Mouse (Mus musculus) cortical plate, adult 2 months (tissue): Measurements from ENCODE around the gene Phldb2. TPM values are rescaled to one million over a fixed set of nuclear protein-coding genes. Genes with fewer than 3 reads are reported as not detected.

Experiments used
- H3K27ac ChIP-seq: fragments of 200-500 bp; 2 replicates; pipeline ENCODE4 v1.5.1; 2012; ENCODE audit warnings: low read length, control low read depth, inconsistent platforms; ENCODE audit not compliant: insufficient read depth
- H3K4me1 ChIP-seq: fragments of 200-500 bp; 2 replicates; pipeline ENCODE4 v1.6.1; 2011; ENCODE audit warnings: low read length; ENCODE audit not compliant: control insufficient read depth, insufficient read depth
- H3K4me3 ChIP-seq: fragments of 200-500 bp; 2 replicates; pipeline ENCODE4 v1.5.1; 2011; ENCODE audit warnings: mild to moderate bottlenecking, low read length, control low read depth; ENCODE audit not compliant: insufficient read depth
- CTCF ChIP-seq: fragments of 200-500 bp; IDR thresholded peaks from 2 replicates; pipeline ENCODE4 v1.5.1; 2011; ENCODE audit warnings: mild to moderate bottlenecking, control low read depth, low read length; ENCODE audit not compliant: insufficient read depth; ENCODE audit errors: extremely low read depth
- POLR2A ChIP-seq: fragments of 200-500 bp; IDR thresholded peaks from 2 replicates; pipeline ENCODE4 v1.6.1; 2011; ENCODE audit warnings: mild to moderate bottlenecking, low read length, control low read depth; ENCODE audit not compliant: insufficient read depth; ENCODE audit errors: extremely low read depth
- polyA plus RNA-seq: library from polyadenylated mRNA; depleted of rRNA; stranded (reverse); fragments of >200 nt; gene quantifications from 2 replicates; pipeline ENCODE4 v1.2.3, GENCODE M21; 2012

Phldb2 gene
- polyA plus RNA-seq, 1 experiment, result 5.4 TPM

DNA sequence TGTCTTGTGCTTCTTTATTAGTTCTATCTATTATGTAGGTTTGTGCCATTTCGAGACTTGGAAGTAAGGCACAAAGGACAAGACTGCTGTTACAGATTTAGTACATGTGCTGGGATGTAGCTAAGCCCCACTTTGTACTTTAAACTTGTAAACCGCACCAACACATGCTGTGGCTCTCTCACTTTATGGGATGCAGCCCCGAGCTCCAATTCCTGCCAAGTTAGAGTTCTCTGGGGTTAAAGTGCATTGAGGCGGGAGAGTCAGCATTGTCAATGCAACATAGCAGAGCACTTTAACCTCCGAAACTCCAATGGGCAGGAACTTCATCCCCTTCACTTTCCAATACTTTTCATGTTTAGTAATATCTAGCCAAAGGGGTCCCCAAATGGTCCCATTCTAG lies 224.2 kb downstream of the Phldb2 start:
- TF ChIP-seq POLR2A, result no peak
- TF ChIP-seq CTCF, result no peak
- H3K4me3 ChIP-seq, result no peak overlapping the region
- H3K4me1 ChIP-seq, result no peaks in the 10 kb centered on the region
- peak overlapping the region; percentile 38; the same call in 1 of the 2 replicates for H3K27ac ChIP-seq

DNA sequence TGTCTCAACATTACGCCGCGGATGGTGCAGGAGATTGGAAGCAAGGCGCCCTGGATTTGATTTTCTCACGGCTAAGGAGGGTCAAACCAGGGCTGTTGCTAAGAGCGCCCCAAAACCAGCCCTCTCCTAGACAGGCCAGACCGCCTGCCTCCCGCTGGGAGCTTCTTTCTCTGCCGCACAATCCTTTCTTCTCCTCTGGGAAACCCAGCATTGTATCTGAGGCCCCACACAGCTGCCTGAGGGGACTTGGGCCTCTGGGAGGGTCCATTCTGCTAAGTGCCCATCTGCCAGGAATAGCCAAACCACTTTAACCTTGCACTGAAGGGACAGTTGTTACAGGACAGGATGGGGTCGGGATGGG lies 228.7 kb downstream of the Phldb2 start:
- Histone ChIP-seq H3K4me1 (peaks cover 17% of the 10 kb centered on the region), H3K4me3 (peak overlapping the region; percentile 87), H3K27ac (peak overlapping the region; percentile 93)
- no peak for TF ChIP-seq POLR2A
- no peak for TF ChIP-seq CTCF

DNA sequence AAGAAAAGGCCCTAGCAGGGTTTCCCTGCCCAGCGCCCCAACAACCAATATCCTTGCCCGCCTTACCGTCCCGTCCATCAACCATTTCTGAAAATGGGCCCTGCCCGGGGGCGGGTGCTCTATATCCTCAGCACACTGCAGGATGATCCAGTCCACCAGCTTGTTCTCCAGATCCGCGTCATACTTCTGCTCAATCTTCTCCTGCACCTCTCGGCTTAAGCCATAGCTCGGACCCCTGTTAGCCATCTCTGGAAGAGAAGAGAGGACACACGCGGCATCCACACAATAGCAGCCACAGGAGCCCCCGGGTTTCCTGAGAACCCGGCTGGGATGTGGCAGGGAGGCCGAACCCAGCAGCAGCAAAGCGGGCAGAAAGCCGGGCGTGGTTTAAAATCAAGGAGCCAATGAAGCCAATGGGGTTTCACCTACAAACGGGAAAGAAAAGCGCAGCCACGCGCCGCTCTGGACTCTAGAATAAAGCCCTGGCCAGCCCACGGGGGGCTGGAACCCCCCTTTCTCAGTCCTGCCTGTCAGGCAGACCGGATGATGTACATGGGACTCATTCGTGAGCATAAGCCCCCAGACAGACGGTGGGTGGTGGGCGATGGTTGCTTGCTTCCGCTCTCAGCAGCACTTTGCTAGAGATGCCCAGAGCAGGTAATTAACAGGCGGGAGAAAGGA lies 229.2 kb downstream of the Phldb2 start, which contains the start of gene Tagln3:
Gene Tagln3, minus strand, starts transcription at position 548 of the 681 bp plus-strand sequence.
- peaks cover 17% of the 10 kb centered on the region for H3K4me1 ChIP-seq
- peak within 1 kb of the TSS; percentile 87 for H3K4me3 ChIP-seq
- peak within 1 kb of the TSS; percentile 93 for H3K27ac ChIP-seq
- TF ChIP-seq CTCF, result no peak
- TF ChIP-seq POLR2A, result peak; percentile 64

DNA sequence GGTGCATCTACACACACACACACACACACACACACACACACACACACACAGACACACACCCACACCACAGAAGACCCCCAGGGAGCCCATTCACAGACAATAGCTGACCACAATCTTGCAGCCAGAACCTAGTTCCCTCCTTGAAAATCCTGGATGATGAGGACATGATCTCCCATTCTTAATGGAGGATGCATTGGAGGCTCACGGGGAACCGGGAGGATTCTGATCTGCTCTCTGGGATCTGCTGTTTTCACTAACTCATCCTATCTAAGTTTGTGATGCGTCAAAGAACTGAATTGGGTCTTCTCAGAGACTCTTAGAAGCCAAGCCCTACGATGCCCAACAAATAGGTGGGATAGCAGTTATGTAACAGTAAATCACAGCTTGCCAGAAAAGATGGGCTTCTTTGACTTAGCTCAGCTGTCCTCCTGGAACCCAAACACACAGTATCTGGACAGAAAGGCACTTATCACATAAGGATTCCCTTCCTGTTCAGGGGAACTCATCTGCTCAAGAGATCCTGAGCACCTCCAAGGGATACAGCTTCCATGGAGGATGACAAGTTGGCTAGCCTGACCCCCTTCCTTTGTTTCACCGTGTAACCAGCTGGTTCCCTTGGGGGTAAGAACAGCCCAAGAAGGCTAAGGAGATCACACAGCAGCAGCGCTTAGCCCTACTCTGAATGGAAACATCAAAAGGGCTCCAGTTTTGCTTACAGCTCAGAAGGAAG lies 230.1 kb downstream of the Phldb2 start:
- TF ChIP-seq CTCF (no peak), POLR2A (no peak)
- Histone ChIP-seq H3K27ac (peak overlapping the region; percentile 93), H3K4me1 (peaks cover 17% of the 10 kb centered on the region), H3K4me3 (peak overlapping the region; percentile 87)

DNA sequence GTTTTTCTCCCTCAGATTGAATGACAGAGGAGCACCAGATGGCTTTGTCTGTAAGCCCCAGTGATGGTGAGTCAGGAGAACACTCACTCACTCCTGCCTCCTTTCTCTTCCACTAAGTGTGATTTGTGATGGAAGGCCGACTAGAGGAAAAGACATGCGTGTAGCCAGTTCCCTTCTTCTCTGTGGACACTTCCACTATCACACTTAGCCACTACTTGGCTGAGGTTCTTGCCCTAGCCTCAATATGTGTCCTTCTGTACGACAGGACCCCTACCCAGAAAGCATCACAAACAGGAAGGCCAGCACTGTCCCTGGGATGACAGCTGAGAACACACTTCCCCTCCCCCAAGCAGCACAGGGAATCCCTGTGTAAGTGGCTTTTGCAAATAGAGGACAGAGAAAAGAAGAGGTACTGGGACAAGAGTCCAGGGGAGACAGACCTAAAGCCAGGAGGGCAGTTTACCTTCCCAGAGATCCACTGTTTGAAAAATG lies 230.9 kb downstream of the Phldb2 start:
- peak overlapping the region; percentile 87 for H3K4me3 ChIP-seq
- peak overlapping the region; percentile 93; the same call in 1 of the 2 replicates for H3K27ac ChIP-seq
- peaks cover 17% of the 10 kb centered on the region for H3K4me1 ChIP-seq
- TF ChIP-seq CTCF, result no peak
- peak; percentile 39; the same call in 1 of the 2 replicates for TF ChIP-seq POLR2A

DNA sequence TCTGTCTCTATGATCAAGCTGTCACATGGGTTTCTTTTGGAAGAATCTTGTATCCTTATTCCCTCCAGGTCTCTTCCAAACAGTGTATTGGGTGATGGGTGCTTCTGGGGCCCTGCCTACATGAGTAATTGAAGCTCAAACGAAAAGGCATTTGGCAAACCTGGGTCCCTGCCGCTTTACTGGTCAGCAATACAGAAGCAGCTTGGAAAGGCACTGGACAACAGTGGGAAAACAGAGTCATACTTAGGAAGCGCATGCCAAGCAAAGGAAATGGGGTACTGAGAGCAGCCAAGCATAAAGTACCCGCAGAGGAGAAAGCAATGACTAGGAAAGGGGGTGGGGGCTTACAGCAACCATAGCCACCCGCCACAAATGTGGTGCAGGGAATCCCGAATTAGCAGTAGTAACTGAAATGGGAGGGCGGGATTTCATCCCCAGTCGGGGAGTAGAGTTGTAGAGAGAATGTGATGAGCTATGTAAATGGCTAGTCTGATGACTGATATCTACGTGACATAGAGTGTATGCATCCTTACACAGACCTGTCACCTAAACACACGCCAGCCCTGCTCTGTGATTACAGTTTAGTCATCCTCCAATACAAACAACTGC lies 233.3 kb downstream of the Phldb2 start:
- TF ChIP-seq POLR2A (no peak), CTCF (no peak)
- Histone ChIP-seq H3K4me3 (no peak overlapping the region), H3K4me1 (peaks cover 17% of the 10 kb centered on the region), H3K27ac (no peak overlapping the region)

DNA sequence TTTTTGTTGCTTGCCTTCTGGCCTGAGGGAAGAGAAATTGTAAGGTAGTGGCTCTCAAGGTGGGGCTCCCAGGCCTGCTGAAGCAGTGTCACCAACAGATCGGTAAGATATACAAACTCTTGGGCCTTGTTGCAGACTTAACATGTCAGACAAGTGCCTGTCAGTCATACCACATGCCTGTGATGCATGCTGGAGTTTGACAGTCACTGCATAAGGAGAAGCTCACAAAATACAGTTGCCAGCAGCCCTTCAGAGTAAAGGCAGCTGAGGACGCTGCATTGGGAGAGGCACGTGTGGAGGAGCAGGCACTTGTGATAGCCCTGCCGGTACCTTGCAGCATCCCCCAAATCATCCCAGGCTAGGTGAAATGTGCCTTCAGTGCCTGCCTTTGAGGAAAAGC lies 235.1 kb downstream of the Phldb2 start:
- Histone ChIP-seq H3K4me1 (peaks cover 17% of the 10 kb centered on the region), H3K27ac (no peak overlapping the region), H3K4me3 (no peak overlapping the region)
- no peak for TF ChIP-seq CTCF
- no peak for TF ChIP-seq POLR2A

DNA sequence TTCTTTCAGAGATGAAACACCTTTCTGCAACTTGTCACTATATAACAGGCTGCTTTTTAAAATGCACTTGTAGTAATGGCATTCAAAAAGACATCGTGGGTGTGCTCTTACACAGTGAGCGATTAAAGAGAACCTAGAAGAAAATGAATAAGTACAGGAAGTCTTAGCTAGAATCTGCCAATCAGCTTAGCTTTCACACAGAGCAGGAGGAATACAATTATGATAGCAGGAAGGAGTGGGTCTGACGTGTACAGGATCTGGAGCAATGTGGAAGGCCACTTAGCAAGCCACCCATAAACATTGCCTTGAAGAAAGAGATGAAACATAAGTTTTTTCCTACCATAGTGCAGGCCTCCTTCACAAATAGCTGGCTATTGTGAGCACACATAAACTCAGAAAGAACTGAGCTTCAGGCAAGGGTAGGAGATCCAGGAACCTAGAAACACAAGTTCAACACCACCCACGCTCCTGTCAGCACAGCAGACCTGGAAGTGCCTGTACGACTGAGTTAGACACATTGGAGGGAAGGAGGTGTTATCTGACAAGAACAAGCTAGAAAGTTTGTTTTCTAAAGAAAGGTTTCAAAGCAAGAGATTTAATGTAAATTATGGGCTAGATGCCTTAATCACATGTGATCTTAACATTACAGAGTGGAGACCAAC lies 238.8 kb downstream of the Phldb2 start:
- no peaks in the 10 kb centered on the region for H3K4me1 ChIP-seq
- H3K27ac ChIP-seq, result no peak overlapping the region
- H3K4me3 ChIP-seq, result no peak overlapping the region
- TF ChIP-seq POLR2A, result no peak
- no peak for TF ChIP-seq CTCF

DNA sequence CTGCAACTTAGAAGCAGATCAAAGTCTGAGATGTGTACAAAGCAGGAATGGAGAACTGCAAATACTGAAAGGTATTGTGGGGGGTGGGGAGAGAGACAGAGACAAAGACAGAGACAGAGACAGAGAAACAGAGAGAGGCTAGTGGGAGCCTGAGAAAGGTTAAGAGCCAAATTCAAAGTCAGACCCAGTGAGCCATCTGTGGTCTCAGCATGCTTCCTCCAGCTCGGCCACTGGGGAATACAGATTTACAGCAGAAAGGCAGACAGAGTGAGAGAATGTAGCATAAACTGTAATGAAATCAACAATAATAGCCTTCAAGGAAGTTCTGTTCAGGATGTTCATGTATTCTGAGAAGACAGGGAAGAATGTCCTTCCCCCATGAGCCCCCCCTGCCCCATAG lies 239.5 kb downstream of the Phldb2 start:
- no peak for TF ChIP-seq CTCF
- TF ChIP-seq POLR2A, result no peak
- Histone ChIP-seq H3K27ac (no peak overlapping the region), H3K4me1 (no peaks in the 10 kb centered on the region), H3K4me3 (no peak overlapping the region)
